Mouse (Mus musculus) MEL (cell line): ENCODE results near the gene Smtnl2.

ENCODE experiments used
- BHLHE40 ChIP-seq: IDR thresholded peaks from 2 replicates; pipeline ENCODE4 v1.6.1; 2012; ENCODE audit warnings: low read depth, mild to moderate bottlenecking, inconsistent platforms, low read length, improper control_type of control experiment, borderline replicate concordance
- CTCF ChIP-seq, 3 experiments: IDR thresholded peaks in 2 of 3; conservative IDR thresholded peaks in 1 of 3; 2 replicates each; pipeline ENCODE4 v1.5.1; 2011 to 2012; ENCODE audit warnings: low read length in 3 of 3, low read depth in 2 of 3, mild to moderate bottlenecking in 2 of 3, improper control_type of control experiment in 1 of 3, inconsistent platforms in 1 of 3, mixed read lengths in 1 of 3, moderate library complexity in 1 of 3; ENCODE audit not compliant: control insufficient read depth in 1 of 3, insufficient read depth in 1 of 3, poor library complexity in 1 of 3, severe bottlenecking in 1 of 3
- E2F4 ChIP-seq: IDR thresholded peaks from 2 replicates; pipeline ENCODE4 v1.6.1; 2011; ENCODE audit warnings: low read depth, low read length, improper control_type of control experiment, borderline replicate concordance
- EP300 ChIP-seq, 2 experiments: IDR thresholded peaks; 2 replicates each; pipeline ENCODE4 v1.6.1; 2011; ENCODE audit warnings: improper control_type of control experiment in 2 of 2, low read length in 2 of 2, low read depth in 1 of 2, mild to moderate bottlenecking in 1 of 2
- KAT2A ChIP-seq: conservative IDR thresholded peaks from 2 replicates; pipeline ENCODE4 v1.6.1; 2012; ENCODE audit warnings: low read depth, low read length, improper control_type of control experiment, inconsistent platforms
- MAX ChIP-seq: IDR thresholded peaks from 2 replicates; pipeline ENCODE4 v1.6.1; 2011; ENCODE audit warnings: low read length, improper control_type of control experiment
- MEF2A ChIP-seq: IDR thresholded peaks from 2 replicates; pipeline ENCODE4 v1.6.1; 2014; ENCODE audit warnings: low read depth, mild to moderate bottlenecking, inconsistent platforms, low read length, improper control_type of control experiment; ENCODE audit not compliant: poor library complexity, insufficient replicate concordance, severe bottlenecking; ENCODE audit errors: extremely low read depth
- MYC ChIP-seq: IDR thresholded peaks from 2 replicates; pipeline ENCODE4 v1.6.1; 2011; ENCODE audit warnings: low read depth, mild to moderate bottlenecking, low read length, improper control_type of control experiment, moderate library complexity
- ZC3H11A ChIP-seq: IDR thresholded peaks from 2 replicates; pipeline ENCODE4 v1.6.1; 2012; ENCODE audit warnings: low read depth, mild to moderate bottlenecking, inconsistent platforms, low read length, improper control_type of control experiment

GRCm38 (mm10) chr11:72363523-72364240 lies 47.8 kb downstream of the Smtnl2 start:
- TF ChIP-seq CTCF (IDR thresholded peaks at IDR 0.05 in 2 of 3, conservative IDR thresholded peaks at IDR 0.05 in 1 of 3; ENCODE audit: control insufficient read depth in 1 of 3, insufficient read depth in 1 of 3, low read depth in 2 of 3, low read length in 3 of 3, poor library complexity in 1 of 3, severe bottlenecking in 1 of 3): no peak
- peak; percentile 19 to 26; a peak in 2 of 4 replicates for TF ChIP-seq EP300 (IDR thresholded peaks at IDR 0.05; ENCODE audit: low read depth in 1 of 2, low read length in 2 of 2)
- no peak for TF ChIP-seq ZC3H11A
- TF ChIP-seq BHLHE40: no peak
- no peak for TF ChIP-seq MAX
- TF ChIP-seq KAT2A: no peak
- TF ChIP-seq E2F4: no peak
- no peak for TF ChIP-seq MEF2A
- no peak for TF ChIP-seq MYC
